Mouse (Mus musculus) fibroblast of lung, adult 2 months (primary cell): Measurements from ENCODE around the gene Pced1b.
"Not testable (repeated sequence)": the region's sequence is repeated elsewhere in the genome, so short reads cannot be mapped to it uniquely, and the experiment has no call there.

Experiments
- DNase-seq: peaks from one replicate; pipeline ENCODE4 v3.0.0-alpha.2; 2011; ENCODE audit warnings: low read depth

Pced1b gene

GRCm38 (mm10) chr15:97246911-97247790 lies at the start of gene Pced1b, which contains the start of gene Amigo2:
Gene Pced1b (plus strand): TSS chr15:97247107.
Gene Amigo2 (minus strand): TSS chr15:97247287.
- no peak for DNase-seq

- no peak for DNase-seq
These were observed 42.0 kb upstream of the Pced1b start for GRCm38 (mm10) chr15:97204889-97205288.

GRCm38 (mm10) chr15:97205776-97206175 lies 41.1 kb upstream of the Pced1b start:
- DNase-seq, result no peak

GRCm38 (mm10) chr15:97206506-97206905 lies 40.4 kb upstream of the Pced1b start:
- no peak for DNase-seq

- DNase-seq, result not testable (repeated sequence)
These were observed 37.2 kb upstream of the Pced1b start for GRCm38 (mm10) chr15:97209754-97210153.

GRCm38 (mm10) chr15:97212501-97213477 lies 34.1 kb upstream of the Pced1b start:
- no peak for DNase-seq

GRCm38 (mm10) chr15:97216843-97217242 lies 30.1 kb upstream of the Pced1b start:
- no peak for DNase-seq

- no peak for DNase-seq
These were observed 23.5 kb upstream of the Pced1b start for GRCm38 (mm10) chr15:97223431-97223830.

- DNase-seq, result no peak
These were observed 22.9 kb upstream of the Pced1b start for GRCm38 (mm10) chr15:97224003-97224402.

- no peak for DNase-seq
These were observed 17.3 kb upstream of the Pced1b start for GRCm38 (mm10) chr15:97229494-97230077.

- no peak for DNase-seq
These were observed 12.8 kb upstream of the Pced1b start for GRCm38 (mm10) chr15:97234076-97234475.

GRCm38 (mm10) chr15:97235183-97235582 lies 11.7 kb upstream of the Pced1b start:
- no peak for DNase-seq

- no peak for DNase-seq
These were observed 10.0 kb upstream of the Pced1b start for GRCm38 (mm10) chr15:97236943-97237342.

- DNase-seq, result no peak
These were observed 1.5 kb upstream of the Pced1b start for GRCm38 (mm10) chr15:97245392-97245791.

- DNase-seq, result no peak
These were observed 651 bp upstream of the Pced1b start for GRCm38 (mm10) chr15:97246256-97246655.

GRCm38 (mm10) chr15:97247791-97248161 lies 869 bp downstream of the Pced1b start:
- no peak for DNase-seq

- no peak for DNase-seq
These were observed 1.4 kb downstream of the Pced1b start for GRCm38 (mm10) chr15:97248296-97248695.

GRCm38 (mm10) chr15:97249322-97249721 lies 2.4 kb downstream of the Pced1b start:
- no peak for DNase-seq

GRCm38 (mm10) chr15:97252493-97253034 lies 5.7 kb downstream of the Pced1b start:
- DNase-seq, result no peak

GRCm38 (mm10) chr15:97254375-97254774 lies 7.5 kb downstream of the Pced1b start:
- DNase-seq, result no peak

GRCm38 (mm10) chr15:97255800-97256199 lies 8.9 kb downstream of the Pced1b start:
- no peak for DNase-seq

- DNase-seq, result no peak
These were observed 9.5 kb downstream of the Pced1b start for GRCm38 (mm10) chr15:97256411-97256810.
